Mouse (Mus musculus) embryonic facial prominence, embryonic 12.5 days (tissue): ENCODE results near the gene Smad1. TPM values are rescaled to one million over a fixed set of nuclear protein-coding genes. Genes with fewer than 3 reads are reported as not detected.
"Not testable (repeated sequence)": the region's sequence is repeated elsewhere in the genome, so short reads cannot be mapped to it uniquely, and the experiment has no call there.

Experiments used
- ATAC-seq: fragments of 200-750 bp; cut with Nextera tagmentation; 2 replicates; pipeline ENCODE4 v1.8.0; 2017; ENCODE audit not compliant: insufficient number of reproducible peaks, insufficient read depth, low FRiP score, low TSS enrichment
- H3K27ac ChIP-seq: fragments of 300-500 bp; sonication (generic); 2 replicates; pipeline ENCODE4 v1.5.1; 2016; ENCODE audit warnings: mild to moderate bottlenecking
- H3K27me3 ChIP-seq: fragments of 300-500 bp; sonication (generic); 2 replicates; pipeline ENCODE4 v1.6.1; 2016; ENCODE audit warnings: mild to moderate bottlenecking, moderate library complexity
- H3K36me3 ChIP-seq: fragments of 300-500 bp; sonication (generic); 2 replicates; pipeline ENCODE4 v1.6.1; 2016; ENCODE audit warnings: mild to moderate bottlenecking
- H3K4me1 ChIP-seq: fragments of 300-500 bp; sonication (generic); 2 replicates; pipeline ENCODE4 v1.6.1; 2016
- H3K4me2 ChIP-seq: fragments of 300-500 bp; sonication (generic); replicated peaks from 2 replicates; pipeline ENCODE4 v1.6.1; 2016; ENCODE audit warnings: mild to moderate bottlenecking, moderate library complexity
- H3K4me3 ChIP-seq: fragments of 300-500 bp; sonication (generic); 2 replicates; pipeline ENCODE4 v1.5.1; 2016; ENCODE audit warnings: mild to moderate bottlenecking
- H3K9ac ChIP-seq: fragments of 300-500 bp; sonication (generic); 2 replicates; pipeline ENCODE4 v1.6.1; 2016; ENCODE audit warnings: mild to moderate bottlenecking, moderate library complexity
- H3K9me3 ChIP-seq: fragments of 300-500 bp; sonication (generic); 2 replicates; pipeline ENCODE4 v1.6.1; 2016; ENCODE audit warnings: mild to moderate bottlenecking, moderate library complexity
- WGBS: fragments of 180-500 bp; shearing (Covaris S2); methylation state at CpG from one replicate; pipeline ENCODE4 v1.1.7; 2016; 5-methylcytosine and 5-hydroxymethylcytosine counted together
- polyA plus RNA-seq: library from polyadenylated mRNA; unstranded; fragments of >200 nt; fragmentation: Nextera tagmentation; extraction: Ambion mirVana; gene quantifications from 2 replicates; pipeline ENCODE4 v1.2.1, GENCODE M21; 2016

The Smad1 gene
- 57.5 and 64.8 TPM in 2 replicates for polyA plus RNA-seq

DNA sequence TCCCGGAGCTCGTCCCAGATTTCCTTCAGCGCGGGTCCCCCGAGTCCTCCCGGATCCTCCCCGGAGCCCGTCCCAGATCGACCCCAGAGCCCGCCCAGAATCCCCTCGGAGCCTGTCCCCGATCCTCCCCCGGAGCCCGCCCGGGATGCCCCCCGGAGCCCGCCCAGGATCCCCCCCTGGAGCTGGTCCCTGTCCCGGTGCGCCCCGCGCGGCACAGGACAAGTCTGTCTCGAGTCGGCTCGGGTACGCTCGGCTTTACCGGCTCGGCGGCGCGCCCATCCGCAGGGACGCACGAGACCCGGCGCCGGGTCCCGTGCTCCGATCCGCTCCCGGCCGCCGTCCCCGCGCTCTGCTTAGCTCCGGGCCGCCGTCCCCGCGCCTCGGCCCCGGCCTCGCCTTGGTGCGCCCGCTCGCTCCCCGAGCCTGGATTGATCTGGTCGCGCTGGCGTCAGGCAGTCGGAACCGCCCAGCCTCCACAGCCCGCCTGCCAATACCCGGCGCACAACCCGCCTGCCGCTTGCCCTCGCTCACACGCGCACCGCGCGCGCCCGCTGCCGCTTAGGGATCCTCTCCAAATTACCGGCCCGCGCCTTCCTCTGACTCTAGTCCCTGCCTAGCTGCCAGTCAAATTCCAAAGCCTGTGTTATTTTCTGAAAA, at the start of gene Smad1:
Gene Smad1 (minus strand): TSS at position 525 of the 657 bp plus-strand sequence.
- peaks cover 24% of the 10 kb centered on the region for H3K4me1 ChIP-seq
- peak within 1 kb of the TSS; percentile 98 for H3K27ac ChIP-seq
- WGBS: under 1% methylated on average over 65 of the region's 80 CpGs
- H3K9ac ChIP-seq: peak within 1 kb of the TSS; percentile 94
- H3K27me3 ChIP-seq: no peaks in the 10 kb centered on the region
- peak; percentile 90 for ATAC-seq
- peak within 1 kb of the TSS; percentile 67 for H3K4me2 ChIP-seq
- peak within 1 kb of the TSS; percentile 85 for H3K4me3 ChIP-seq
- no peaks in the 10 kb centered on the region for H3K9me3 ChIP-seq
- H3K36me3 ChIP-seq: no peaks in the 10 kb centered on the region

DNA sequence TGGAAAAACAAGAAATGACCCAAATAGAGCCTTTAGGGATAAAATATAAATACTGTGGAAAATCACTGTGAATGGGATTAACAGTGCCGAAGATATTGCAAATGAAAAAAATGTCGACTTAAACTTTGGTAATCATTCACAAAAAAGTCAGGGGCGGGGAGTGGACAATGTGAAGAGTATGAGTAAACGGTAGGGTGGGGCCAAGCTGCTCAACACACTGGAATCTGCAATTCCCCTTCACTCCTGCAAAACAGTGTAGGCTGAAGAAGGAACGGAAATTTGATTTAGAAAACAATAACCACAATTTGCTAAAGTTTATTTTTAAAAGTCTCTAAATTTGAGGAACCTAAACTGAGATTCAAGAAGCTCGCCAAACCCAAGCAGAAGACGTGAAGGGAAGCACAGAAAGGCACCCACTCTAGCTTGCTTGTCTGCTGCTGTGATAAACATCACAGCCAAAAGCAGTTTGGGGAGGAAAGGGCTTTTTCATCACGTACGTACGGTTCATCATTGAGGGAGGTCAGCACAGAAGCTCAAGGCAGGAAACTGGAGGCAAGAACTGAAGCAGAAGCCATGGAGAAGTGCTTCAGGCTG, 48.0 kb upstream of the Smad1 start:
- no peaks in the 10 kb centered on the region for H3K27me3 ChIP-seq
- no peak overlapping the region for H3K4me2 ChIP-seq
- ATAC-seq: no peak
- H3K4me1 ChIP-seq: no peaks in the 10 kb centered on the region
- no peaks in the 10 kb centered on the region for H3K36me3 ChIP-seq
- H3K4me3 ChIP-seq: no peak overlapping the region
- H3K27ac ChIP-seq: no peak overlapping the region
- no peaks in the 10 kb centered on the region for H3K9me3 ChIP-seq
- H3K9ac ChIP-seq: no peak overlapping the region
- WGBS: 81% methylated on average over 10 of the region's 10 CpGs

DNA sequence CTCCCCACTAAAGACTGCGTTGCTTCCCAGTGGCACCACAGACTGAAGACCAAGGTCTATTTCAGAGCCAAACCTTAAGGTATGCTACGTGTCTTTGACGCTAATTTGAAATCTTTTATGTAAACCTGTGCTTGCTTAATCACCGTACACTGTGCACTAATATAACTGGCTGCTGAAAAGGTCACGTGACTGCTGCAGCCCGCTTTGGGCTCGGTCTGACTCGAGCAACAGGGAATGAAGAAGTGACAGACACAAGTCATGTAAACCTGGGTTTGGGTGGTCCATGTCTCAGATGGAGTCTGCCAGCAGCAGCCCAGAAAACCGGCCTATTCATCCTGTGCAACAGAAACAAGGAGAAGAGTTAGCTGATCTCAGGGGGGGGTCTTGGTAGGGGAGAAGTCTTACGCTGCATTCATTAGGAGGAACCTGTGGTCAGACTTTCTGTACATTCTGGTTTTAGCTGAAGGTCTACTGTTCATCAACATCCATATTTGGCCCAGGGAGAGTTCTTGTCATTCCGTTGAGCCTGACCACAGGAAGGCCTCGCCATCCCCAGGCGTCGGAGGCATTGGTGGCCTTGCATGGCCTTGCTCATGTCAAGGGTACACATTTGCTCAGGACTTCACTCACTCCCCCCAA, 44.3 kb upstream of the Smad1 start:
- Histone ChIP-seq H3K4me3 (no peak overlapping the region), H3K4me1 (no peaks in the 10 kb centered on the region), H3K27ac (no peak overlapping the region), H3K9ac (no peak overlapping the region), H3K27me3 (no peaks in the 10 kb centered on the region), H3K9me3 (no peaks in the 10 kb centered on the region), H3K4me2 (no peak overlapping the region), H3K36me3 (no peaks in the 10 kb centered on the region)
- no peak for ATAC-seq
- 84% methylated on average over 14 of the region's 14 CpGs for WGBS

DNA sequence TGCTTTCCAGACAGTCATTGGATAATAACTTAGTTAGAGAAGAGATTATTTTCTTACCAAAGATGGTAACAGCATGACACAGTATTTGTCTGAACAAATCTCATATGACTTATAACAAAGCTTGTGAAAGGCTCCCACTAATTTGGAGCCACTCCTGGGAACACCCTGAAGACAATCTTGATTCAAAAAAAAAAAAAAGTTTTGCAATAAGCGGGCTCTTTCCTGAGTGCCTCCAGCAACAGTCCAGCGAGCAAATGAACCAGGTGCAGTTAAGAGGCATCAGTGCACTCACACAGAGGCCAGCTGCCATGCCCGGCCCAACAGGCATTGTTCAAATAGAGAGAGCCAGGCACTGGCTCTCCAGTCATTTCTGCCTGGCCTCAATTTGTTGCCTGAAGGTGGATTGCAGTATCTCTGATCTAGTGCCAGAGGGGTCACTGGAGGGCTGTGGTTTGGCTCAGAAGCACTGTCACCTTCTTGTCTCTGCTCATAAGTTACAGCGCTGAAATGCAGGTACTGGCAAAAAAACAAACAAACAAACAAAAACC, 34.7 kb upstream of the Smad1 start:
- H3K9ac ChIP-seq: no peak overlapping the region
- 50% methylated on average over 4 of the region's 4 CpGs for WGBS

DNA sequence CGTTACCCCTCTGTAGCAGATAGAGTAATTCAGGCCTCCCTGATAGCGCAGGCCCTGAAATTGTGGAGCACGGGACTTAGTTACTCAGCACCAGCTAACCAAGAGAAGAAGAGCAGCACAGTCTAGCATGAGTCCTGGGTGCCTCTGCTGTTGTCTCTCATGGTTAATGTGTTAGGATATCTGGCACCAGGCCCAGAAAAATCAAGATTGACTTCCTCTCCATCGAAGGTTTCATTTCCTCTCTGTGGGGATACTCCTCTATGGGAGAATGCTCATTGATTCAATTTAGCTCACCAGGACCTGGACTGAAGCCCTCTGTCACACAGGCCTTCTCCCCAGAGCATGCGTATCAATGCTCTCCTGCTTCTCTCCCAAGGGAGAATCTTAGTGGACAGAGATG, 15.6 kb upstream of the Smad1 start:
- H3K9ac ChIP-seq: no peak overlapping the region
- no peak overlapping the region for H3K27ac ChIP-seq
- ATAC-seq: no peak
- WGBS: 83% methylated on average over 5 of the region's 5 CpGs
- H3K4me3 ChIP-seq: no peak overlapping the region
- no peaks in the 10 kb centered on the region for H3K27me3 ChIP-seq
- H3K4me1 ChIP-seq: no peaks in the 10 kb centered on the region; the same call in 1 of the 2 replicates
- no peaks in the 10 kb centered on the region for H3K36me3 ChIP-seq
- no peaks in the 10 kb centered on the region for H3K9me3 ChIP-seq
- no peak overlapping the region for H3K4me2 ChIP-seq

More for the DNA sequence above, 34.7 kb upstream of the Smad1 start:
- no peaks in the 10 kb centered on the region for H3K36me3 ChIP-seq
- no peaks in the 10 kb centered on the region for H3K9me3 ChIP-seq
- no peak overlapping the region for H3K4me2 ChIP-seq
- no peak for ATAC-seq
- H3K27ac ChIP-seq: no peak overlapping the region
- H3K4me3 ChIP-seq: no peak overlapping the region
- no peaks in the 10 kb centered on the region for H3K27me3 ChIP-seq
- H3K4me1 ChIP-seq: no peaks in the 10 kb centered on the region; the same call in 1 of the 2 replicates

DNA sequence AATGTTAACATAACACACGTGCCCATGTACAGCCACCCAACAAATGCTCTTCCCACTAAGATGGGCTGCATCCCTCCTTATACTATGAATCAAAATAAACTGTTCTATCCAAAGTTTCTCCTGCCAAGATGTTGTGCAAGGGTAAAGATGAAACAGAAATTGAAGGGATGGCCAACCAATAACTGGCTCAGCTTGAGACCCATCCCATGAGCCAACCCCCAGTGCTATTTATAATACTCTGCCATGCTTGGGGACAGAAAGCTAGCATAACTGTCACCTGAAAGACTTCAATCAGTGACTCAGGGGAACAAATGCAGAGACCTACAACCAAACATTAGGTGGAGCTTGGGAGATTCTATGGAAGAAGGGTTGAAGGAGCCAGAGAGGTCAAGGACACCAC, 11.2 kb upstream of the Smad1 start:
- no peaks in the 10 kb centered on the region for H3K27me3 ChIP-seq
- no peak overlapping the region for H3K4me3 ChIP-seq
- H3K9me3 ChIP-seq: no peaks in the 10 kb centered on the region
- no peak for ATAC-seq
- 81% methylated on average over 1 of the region's 1 CpGs for WGBS
- H3K27ac ChIP-seq: no peak overlapping the region
- H3K36me3 ChIP-seq: no peaks in the 10 kb centered on the region
- H3K4me1 ChIP-seq: no peaks in the 10 kb centered on the region; the same call in 1 of the 2 replicates
- H3K9ac ChIP-seq: no peak overlapping the region
- no peak overlapping the region for H3K4me2 ChIP-seq

DNA sequence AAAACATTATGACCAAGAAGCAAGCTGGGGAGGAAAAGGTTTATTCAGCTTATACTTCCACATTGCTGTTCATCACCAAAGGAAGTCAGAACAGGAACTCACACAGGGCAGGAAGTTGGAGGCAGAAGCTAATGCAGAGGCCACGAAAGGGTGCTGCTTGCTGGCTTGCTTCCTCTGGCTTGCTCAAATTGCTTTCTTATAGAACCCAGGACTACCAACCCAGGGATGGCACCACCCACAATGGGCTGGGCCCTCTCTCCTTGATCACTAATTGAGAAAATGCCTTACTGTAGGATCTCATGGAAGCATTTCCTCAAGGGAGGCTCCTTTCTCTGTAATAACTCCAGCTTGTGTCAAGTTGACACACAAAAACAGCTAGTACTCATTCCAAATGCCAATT, 8.0 kb upstream of the Smad1 start:
- not testable (repeated sequence) for H3K4me1 ChIP-seq, H3K36me3 ChIP-seq, H3K27ac ChIP-seq, H3K27me3 ChIP-seq, H3K9me3 ChIP-seq, H3K4me3 ChIP-seq, H3K9ac ChIP-seq, ATAC-seq, H3K4me2 ChIP-seq
- 59% methylated on average over 1 of the region's 1 CpGs for WGBS

DNA sequence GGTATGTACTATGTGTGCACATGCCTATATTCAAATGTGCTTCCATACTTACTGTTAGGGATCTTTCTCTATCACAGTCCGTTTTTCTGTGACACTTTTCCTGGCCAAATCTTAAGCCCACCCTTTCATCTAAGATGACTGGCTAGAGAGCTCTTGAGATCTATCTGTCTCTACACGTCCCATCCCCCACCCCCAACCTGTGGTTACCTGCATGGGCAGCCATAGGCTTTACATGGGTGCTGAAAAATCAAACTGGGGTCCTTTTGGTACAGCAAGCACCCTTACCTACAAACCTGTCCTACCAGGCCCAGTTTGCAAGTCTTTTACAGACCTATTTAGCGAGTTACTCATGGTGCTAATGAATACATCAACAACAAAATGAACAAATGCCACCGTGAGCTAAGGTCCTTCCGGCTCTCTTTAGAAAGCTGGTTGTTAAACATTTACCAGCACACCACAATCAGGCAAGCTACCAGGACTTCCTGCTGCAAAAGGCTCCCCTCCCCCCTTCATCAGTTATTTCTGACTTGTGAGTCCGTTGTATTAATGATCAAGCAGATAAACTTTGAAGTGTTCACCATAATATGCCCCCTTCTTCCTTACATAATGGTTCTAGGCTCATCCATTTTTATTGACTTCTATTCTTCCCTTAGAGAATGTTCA, 5.7 kb upstream of the Smad1 start:
- ATAC-seq: no peak
- H3K27ac ChIP-seq: no peak overlapping the region
- no peaks in the 10 kb centered on the region for H3K9me3 ChIP-seq
- H3K4me3 ChIP-seq: no peak overlapping the region
- no peaks in the 10 kb centered on the region for H3K4me1 ChIP-seq
- no peak overlapping the region for H3K9ac ChIP-seq
- no peak overlapping the region for H3K4me2 ChIP-seq
- no peaks in the 10 kb centered on the region for H3K36me3 ChIP-seq
- H3K27me3 ChIP-seq: no peaks in the 10 kb centered on the region
- 70% methylated on average over 6 of the region's 6 CpGs for WGBS

DNA sequence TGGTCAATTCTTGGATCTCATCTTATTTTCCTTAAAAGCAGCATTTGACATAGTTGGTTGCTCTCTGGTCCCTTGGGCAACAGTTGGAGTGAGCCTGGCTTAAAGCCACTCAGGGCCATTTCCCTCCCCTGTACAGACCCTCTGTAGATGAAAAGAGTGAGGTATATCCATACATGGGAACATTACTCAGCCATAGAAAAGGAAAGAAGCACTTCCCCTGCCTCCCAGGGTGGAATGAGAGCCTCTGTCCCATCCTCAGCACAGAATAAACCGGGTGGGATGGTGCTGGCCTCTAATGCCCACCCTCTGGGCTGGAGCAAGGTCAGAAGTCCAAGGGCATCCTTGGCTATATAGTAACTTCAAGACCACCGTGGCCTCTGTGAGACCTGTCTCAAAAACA, 1.4 kb upstream of the Smad1 start:
- no peak overlapping the region for H3K4me3 ChIP-seq
- no peak for ATAC-seq
- peaks cover 22% of the 10 kb centered on the region for H3K4me1 ChIP-seq
- no peak overlapping the region for H3K4me2 ChIP-seq
- WGBS: 76% methylated on average over 2 of the region's 2 CpGs
- no peaks in the 10 kb centered on the region for H3K9me3 ChIP-seq
- H3K36me3 ChIP-seq: no peaks in the 10 kb centered on the region
- H3K27me3 ChIP-seq: no peaks in the 10 kb centered on the region
- H3K9ac ChIP-seq: no peak overlapping the region
- no peak overlapping the region for H3K27ac ChIP-seq

DNA sequence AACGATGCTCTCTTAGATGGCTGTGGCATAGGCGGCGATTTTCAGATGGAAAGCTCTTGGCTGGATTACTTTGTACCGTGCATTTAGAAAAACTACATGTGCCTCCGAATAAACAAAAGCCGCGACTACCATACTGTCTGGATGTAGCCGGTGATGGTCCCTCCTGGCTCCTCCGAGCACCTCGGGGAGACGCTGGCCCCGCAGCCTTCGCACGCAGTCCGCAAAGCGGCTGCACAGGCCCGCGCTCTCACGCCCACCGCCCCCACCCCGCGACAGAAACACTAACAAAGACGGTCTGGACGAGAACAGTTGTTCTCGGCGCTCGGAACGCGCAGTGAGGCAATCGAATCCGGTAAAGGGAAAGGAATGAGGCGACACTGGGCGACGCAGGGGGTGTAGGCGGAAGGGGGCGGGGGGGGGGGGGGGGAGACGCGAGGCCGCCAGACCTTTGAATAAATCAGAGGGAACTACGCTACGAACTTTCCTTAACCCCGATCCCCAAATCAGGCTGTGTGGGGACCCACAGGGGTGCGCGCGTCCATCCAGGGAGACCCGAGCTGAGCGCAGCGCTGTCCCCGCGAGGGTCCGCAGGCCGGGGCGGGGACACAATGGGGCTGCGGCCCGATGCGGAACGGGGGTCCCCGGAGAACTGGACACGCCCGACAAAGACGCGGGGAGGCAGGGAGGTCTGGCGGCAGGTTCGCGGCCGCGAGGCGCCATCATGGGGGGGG, 902 bp downstream of the Smad1 start:
- no peaks in the 10 kb centered on the region for H3K27me3 ChIP-seq
- peak; percentile 42; the same call in 1 of the 2 replicates for ATAC-seq
- H3K36me3 ChIP-seq: no peaks in the 10 kb centered on the region
- H3K4me3 ChIP-seq: peak overlapping the region; percentile 85
- no peaks in the 10 kb centered on the region for H3K9me3 ChIP-seq
- peaks cover 29% of the 10 kb centered on the region for H3K4me1 ChIP-seq
- peak overlapping the region; percentile 98 for H3K27ac ChIP-seq
- H3K4me2 ChIP-seq: peak overlapping the region; percentile 67
- under 1% methylated on average over 58 of the region's 68 CpGs for WGBS
- H3K9ac ChIP-seq: peak overlapping the region; percentile 94

DNA sequence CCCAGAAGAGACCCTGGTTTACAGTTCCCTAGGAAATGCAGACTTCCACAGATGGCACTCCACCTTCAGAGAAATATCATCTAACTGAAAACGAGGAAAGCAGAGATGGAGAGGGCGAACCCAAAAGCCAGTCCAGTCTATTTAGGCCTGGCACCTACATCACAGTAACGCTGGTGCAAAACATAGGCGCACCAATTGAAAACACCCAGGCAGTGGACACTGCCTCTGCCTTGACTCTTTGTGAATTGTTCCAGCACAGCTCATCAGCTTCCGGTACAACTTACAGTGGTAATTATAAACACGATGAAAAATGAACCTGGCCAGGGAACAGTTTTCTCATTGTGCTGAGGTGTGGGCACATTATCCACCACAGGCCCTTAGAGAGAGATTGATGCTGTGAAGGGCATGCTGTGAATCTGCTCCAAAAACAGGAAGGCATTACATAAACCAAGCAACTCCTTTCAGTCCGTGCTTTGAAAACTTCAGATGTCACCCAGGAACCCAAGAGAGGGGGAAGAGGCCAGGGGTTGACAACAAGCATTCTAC, 1.5 kb downstream of the Smad1 start:
- Histone ChIP-seq H3K36me3 (no peaks in the 10 kb centered on the region), H3K27ac (peak overlapping the region; percentile 98), H3K4me1 (peaks cover 30% of the 10 kb centered on the region), H3K9me3 (no peaks in the 10 kb centered on the region), H3K9ac (peak overlapping the region; percentile 94), H3K4me3 (peak overlapping the region; percentile 85), H3K4me2 (peak overlapping the region; percentile 67), H3K27me3 (no peaks in the 10 kb centered on the region)
- 9% methylated on average over 7 of the region's 7 CpGs for WGBS
- no peak for ATAC-seq
